In the genomic region with DNA sequence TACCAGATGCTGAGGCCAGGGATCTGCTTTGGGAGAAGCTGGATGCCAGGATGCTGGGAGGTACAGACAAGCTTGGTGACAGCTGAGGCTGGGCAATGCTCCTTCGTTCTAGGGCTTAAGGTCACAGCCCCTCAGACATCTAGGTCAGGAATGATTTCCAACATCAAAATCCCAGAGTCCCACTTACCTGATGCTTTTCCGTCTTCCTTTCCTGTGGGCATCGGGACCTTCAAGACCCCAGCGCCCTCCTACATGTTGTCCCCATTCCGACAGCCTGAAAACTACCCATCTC, we compare ENCODE assay signal across 8 mouse cellular contexts. TPM values are rescaled to one million over a fixed set of nuclear protein-coding genes. Genes with fewer than 3 reads are reported as not detected.
DNase-seq lines count a peak whose midpoint lies in the region; ATAC-seq lines count a peak whose summit lies in the region.

A gene (minus strand): TSS at position 283 of the 292 bp plus-strand sequence.

- DNase-seq in lung, postnatal 14 days: no peak
- DNase-seq in urinary bladder, adult 2 months (ENCODE audit: low spot score): no peak
- DNase-seq in natural killer cell, adult 2 months (ENCODE audit: low spot score in 2 of 2): no peak

- no peaks in the 10 kb centered on the region for H3K9me3 ChIP-seq in lung, embryonic 15.5 days
- H3K9me3 ChIP-seq in forebrain, embryonic 15.5 days: no peaks in the 10 kb centered on the region
- no peaks in the 10 kb centered on the region for H3K9me3 ChIP-seq in intestine, embryonic 16.5 days (ENCODE audit: control insufficient read depth, low read length)
- H3K9me3 ChIP-seq in neural tube, embryonic 14.5 days (ENCODE audit: control insufficient read depth, low read length): no peaks in the 10 kb centered on the region

- peak within 1 kb of the TSS; percentile 42 for H3K4me3 ChIP-seq in lung, embryonic 15.5 days
- peak within 1 kb of the TSS; percentile 35 for H3K4me3 ChIP-seq in forebrain, embryonic 15.5 days
- peak within 1 kb of the TSS; percentile 48 for H3K4me3 ChIP-seq in intestine, embryonic 16.5 days (ENCODE audit: low read length)
- H3K4me3 ChIP-seq in neural tube, embryonic 14.5 days (ENCODE audit: low read depth, low read length): peak within 1 kb of the TSS; percentile 41

- peaks cover 18% of the 10 kb centered on the region for H3K4me1 ChIP-seq in lung, embryonic 15.5 days
- H3K4me1 ChIP-seq in forebrain, embryonic 15.5 days: peaks cover 21% of the 10 kb centered on the region
- H3K4me1 ChIP-seq in intestine, embryonic 16.5 days (ENCODE audit: control insufficient read depth, insufficient read depth, low read length): peaks cover 9% of the 10 kb centered on the region
- peaks cover 16% of the 10 kb centered on the region; the same call in 1 of the 2 replicates for H3K4me1 ChIP-seq in neural tube, embryonic 14.5 days (ENCODE audit: control insufficient read depth, insufficient read depth, low read length)

- WGBS in lung, embryonic 15.5 days: 8% methylated on average over 5 of the region's 5 CpGs
- WGBS in forebrain, embryonic 15.5 days: 4% methylated on average over 5 of the region's 5 CpGs
- 5% methylated on average over 5 of the region's 5 CpGs for WGBS in intestine, embryonic 16.5 days
- WGBS in neural tube, embryonic 14.5 days: 11% methylated on average over 5 of the region's 5 CpGs

- H3K27me3 ChIP-seq in lung, embryonic 15.5 days: peaks cover 33% of the 10 kb centered on the region
- peaks cover 30% of the 10 kb centered on the region for H3K27me3 ChIP-seq in forebrain, embryonic 15.5 days
- peaks cover 26% of the 10 kb centered on the region for H3K27me3 ChIP-seq in intestine, embryonic 16.5 days (replicated peaks; ENCODE audit: control insufficient read depth, insufficient read depth, low read length)
- peaks cover 16% of the 10 kb centered on the region for H3K27me3 ChIP-seq in neural tube, embryonic 14.5 days (ENCODE audit: control insufficient read depth, insufficient read depth, low read length)

- H3K4me2 ChIP-seq in lung, embryonic 15.5 days: peak within 1 kb of the TSS; percentile 78
- peak within 1 kb of the TSS; percentile 62 for H3K4me2 ChIP-seq in forebrain, embryonic 15.5 days (replicated peaks)
- H3K4me2 ChIP-seq in intestine, embryonic 16.5 days (ENCODE audit: low read depth, low read length): peak within 1 kb of the TSS; percentile 89
- peak within 1 kb of the TSS; percentile 87 for H3K4me2 ChIP-seq in neural tube, embryonic 14.5 days (ENCODE audit: low read depth, low read length)

- peak within 1 kb of the TSS; percentile 70 for H3K27ac ChIP-seq in lung, embryonic 15.5 days
- H3K27ac ChIP-seq in forebrain, embryonic 15.5 days (replicated peaks): no peak within 1 kb of the TSS
- no peak within 1 kb of the TSS for H3K27ac ChIP-seq in intestine, embryonic 16.5 days (ENCODE audit: low read length)
- H3K27ac ChIP-seq in neural tube, embryonic 14.5 days (ENCODE audit: low read depth, low read length): no peak within 1 kb of the TSS

- ATAC-seq in lung, embryonic 15.5 days (ENCODE audit: borderline replicate concordance, extremely low read depth, low FRiP score, low TSS enrichment): 0 out of 2 replicates have a peak, but pooled peaks have one; percentile 30
- no peak for ATAC-seq in forebrain, embryonic 15.5 days (replicated peaks)
- ATAC-seq in intestine, embryonic 16.5 days: no peak
- ATAC-seq in neural tube, embryonic 14.5 days (ENCODE audit: low read depth): no peak
- no peak for ATAC-seq in activated CD4-positive, CD25-positive, alpha-beta regulatory T cell, adult 4 months

- no peaks in the 10 kb centered on the region for H3K36me3 ChIP-seq in lung, embryonic 15.5 days
- H3K36me3 ChIP-seq in forebrain, embryonic 15.5 days: no peaks in the 10 kb centered on the region
- no peaks in the 10 kb centered on the region for H3K36me3 ChIP-seq in intestine, embryonic 16.5 days (ENCODE audit: control insufficient read depth, insufficient read depth, low read length)
- no peaks in the 10 kb centered on the region for H3K36me3 ChIP-seq in neural tube, embryonic 14.5 days (ENCODE audit: control insufficient read depth, insufficient read depth, low read length)

- peak within 1 kb of the TSS; percentile 15 for H3K9ac ChIP-seq in lung, embryonic 15.5 days
- peak within 1 kb of the TSS; percentile 39 for H3K9ac ChIP-seq in forebrain, embryonic 15.5 days (replicated peaks)
- H3K9ac ChIP-seq in intestine, embryonic 16.5 days (ENCODE audit: low read depth, low read length): peak within 1 kb of the TSS; percentile 56
- peak within 1 kb of the TSS; percentile 28; the same call in 1 of the 2 replicates for H3K9ac ChIP-seq in neural tube, embryonic 14.5 days (replicated peaks; ENCODE audit: low read depth, low read length)

RNA-seq across cellular contexts. Expression of the gene that starts here (rescaled TPM):
- polyA plus RNA-seq in lung, embryonic 15.5 days (2015; fragmentation: Nextera tagmentation; extraction: Ambion mirVana): 10.3 and 12.2 TPM in 2 replicates
- 1.5 and 1.9 TPM in 2 replicates for polyA plus RNA-seq in forebrain, embryonic 15.5 days (2015; fragmentation: Nextera tagmentation; extraction: Ambion mirVana)
- 3.7 and 3.8 TPM in 2 replicates for polyA plus RNA-seq in intestine, embryonic 16.5 days (2015; fragmentation: Nextera tagmentation; extraction: Ambion mirVana)
- 0.95 and 2.4 TPM in 2 replicates for polyA plus RNA-seq in neural tube, embryonic 14.5 days (2014; fragmentation: Nextera tagmentation; extraction: Ambion mirVana)
- polyA plus RNA-seq in urinary bladder, adult 2 months (2012; rRNA removed): 6.1 and 8.3 TPM in 2 replicates
- polyA plus RNA-seq in activated CD4-positive, CD25-positive, alpha-beta regulatory T cell, adult 4 months (2017; shearing (Covaris generic)): not detected
